Mouse (Mus musculus): ENCODE data around the gene Dlx6.

GRCm38 (mm10) chr6:6849744-6850143, 13.4 kb upstream of the Dlx6 start:
- TF ChIP-seq HCFC1 (IDR thresholded peaks at IDR 0.05; ENCODE audit: borderline replicate concordance, insufficient read depth, low read length) (no peak), ZC3H11A (IDR thresholded peaks at IDR 0.05; ENCODE audit: borderline replicate concordance, low read depth, low read length) (no peak), CHD2 (IDR thresholded peaks at IDR 0.05; ENCODE audit: low read depth, low read length) (no peak), MAFK (IDR thresholded peaks at IDR 0.05; ENCODE audit: insufficient read depth, low read depth, low read length) (no peak)
